ENCODE assay signal across 8 mouse cellular contexts in genomic region chr1:46852600-46853272, GRCm38 (mm10). TPM values are rescaled to one million over a fixed set of nuclear protein-coding genes. Genes with fewer than 3 reads are reported as not detected.
A peak's percentile ranks its signal among the peaks of the same experiment; 100 is the strongest.
DNase-seq lines count a peak whose midpoint lies in the region; ATAC-seq and TF ChIP-seq lines count a peak whose summit lies in the region.

No protein-coding gene starts in this region.

- peak overlapping the region; percentile 100 for H3K9ac ChIP-seq in embryonic facial prominence, embryonic 14.5 days (ENCODE audit: low read depth, low read length)
- peak overlapping the region; percentile 99 for H3K9ac ChIP-seq in heart, embryonic 11.5 days (ENCODE audit: low read depth, low read length)
- H3K9ac ChIP-seq in kidney, embryonic 15.5 days: peak overlapping the region; percentile 99
- peak overlapping the region; percentile 95 for H3K9ac ChIP-seq in liver, adult 2 months (ENCODE audit: low read depth, low read length)
- H3K9ac ChIP-seq in midbrain, postnatal 0 days (replicated peaks; ENCODE audit: low read length, poor library complexity, severe bottlenecking): peak overlapping the region; percentile 99

- H3K27ac ChIP-seq in embryonic facial prominence, embryonic 14.5 days (replicated peaks; ENCODE audit: low read depth, low read length): peak overlapping the region; percentile 100
- peak overlapping the region; percentile 99 for H3K27ac ChIP-seq in heart, embryonic 11.5 days (ENCODE audit: low read depth, low read length)
- H3K27ac ChIP-seq in kidney, embryonic 15.5 days: peak overlapping the region; percentile 98
- H3K27ac ChIP-seq in liver, adult 2 months (replicated peaks; ENCODE audit: insufficient read depth, low read depth, low read length): peak overlapping the region; percentile 80
- peak overlapping the region; percentile 99 for H3K27ac ChIP-seq in midbrain, postnatal 0 days (ENCODE audit: low read depth, low read length)

- H3K36me3 ChIP-seq in embryonic facial prominence, embryonic 14.5 days (ENCODE audit: control insufficient read depth, insufficient read depth, low read length): no peaks in the 10 kb centered on the region
- H3K36me3 ChIP-seq in heart, embryonic 11.5 days (ENCODE audit: control insufficient read depth, insufficient read depth, low read length): no peaks in the 10 kb centered on the region
- H3K36me3 ChIP-seq in kidney, embryonic 15.5 days: no peaks in the 10 kb centered on the region
- H3K36me3 ChIP-seq in liver, adult 2 months (ENCODE audit: control insufficient read depth, insufficient read depth, low read length): no peaks in the 10 kb centered on the region
- no peaks in the 10 kb centered on the region for H3K36me3 ChIP-seq in midbrain, postnatal 0 days (ENCODE audit: insufficient read depth, low read length)

- 0 out of 2 replicates have a peak, but pooled peaks have one; percentile 2 for TF ChIP-seq POLR2A in liver, adult 2 months (IDR thresholded peaks at IDR 0.05; ENCODE audit: extremely low read depth, insufficient read depth, low read length)

- H3K27me3 ChIP-seq in embryonic facial prominence, embryonic 14.5 days (replicated peaks; ENCODE audit: control insufficient read depth, insufficient read depth, low read length): no peaks in the 10 kb centered on the region
- H3K27me3 ChIP-seq in heart, embryonic 11.5 days (ENCODE audit: control insufficient read depth, insufficient read depth, low read length): no peaks in the 10 kb centered on the region
- no peaks in the 10 kb centered on the region for H3K27me3 ChIP-seq in kidney, embryonic 15.5 days
- no peaks in the 10 kb centered on the region for H3K27me3 ChIP-seq in liver, adult 2 months (ENCODE audit: control insufficient read depth, insufficient read depth, low read length)
- H3K27me3 ChIP-seq in midbrain, postnatal 0 days (ENCODE audit: insufficient read depth, low read length): no peaks in the 10 kb centered on the region

- peak overlapping the region; percentile 97 for H3K4me3 ChIP-seq in embryonic facial prominence, embryonic 14.5 days (ENCODE audit: low read depth, low read length)
- peak overlapping the region; percentile 85 for H3K4me3 ChIP-seq in heart, embryonic 11.5 days (ENCODE audit: low read depth, low read length)
- H3K4me3 ChIP-seq in kidney, embryonic 15.5 days (replicated peaks): peak overlapping the region; percentile 81
- peak overlapping the region; percentile 71 for H3K4me3 ChIP-seq in liver, adult 2 months (ENCODE audit: insufficient read depth, low read depth, low read length)
- H3K4me3 ChIP-seq in midbrain, postnatal 0 days (ENCODE audit: low read depth, low read length): peak overlapping the region; percentile 97

- H3K4me2 ChIP-seq in embryonic facial prominence, embryonic 14.5 days (ENCODE audit: low read depth, low read length): peak overlapping the region; percentile 64
- H3K4me2 ChIP-seq in heart, embryonic 11.5 days: peak overlapping the region; percentile 77
- peak overlapping the region; percentile 67 for H3K4me2 ChIP-seq in kidney, embryonic 15.5 days
- peak overlapping the region; percentile 73 for H3K4me2 ChIP-seq in midbrain, postnatal 0 days (ENCODE audit: low read depth, low read length, poor library complexity, severe bottlenecking)

- peaks cover 23% of the 10 kb centered on the region for H3K4me1 ChIP-seq in embryonic facial prominence, embryonic 14.5 days (ENCODE audit: control insufficient read depth, insufficient read depth, low read length)
- no peaks in the 10 kb centered on the region for H3K4me1 ChIP-seq in heart, embryonic 11.5 days (ENCODE audit: control insufficient read depth, insufficient read depth, low read length)
- peaks cover 22% of the 10 kb centered on the region; the same call in 1 of the 2 replicates for H3K4me1 ChIP-seq in kidney, embryonic 15.5 days
- no peaks in the 10 kb centered on the region for H3K4me1 ChIP-seq in liver, adult 2 months (ENCODE audit: control insufficient read depth, insufficient read depth, low read length)
- no peaks in the 10 kb centered on the region for H3K4me1 ChIP-seq in midbrain, postnatal 0 days (ENCODE audit: insufficient read depth, low read length)

- under 1% methylated on average over 29 of the region's 75 CpGs for WGBS in embryonic facial prominence, embryonic 14.5 days
- under 1% methylated on average over 61 of the region's 75 CpGs for WGBS in heart, embryonic 11.5 days (ENCODE audit: insufficient replicate concordance)
- WGBS in kidney, embryonic 15.5 days: under 1% methylated on average over 43 of the region's 75 CpGs
- under 1% methylated on average over 66 of the region's 75 CpGs for WGBS in liver, adult 2 months
- whole genome bisulfite sequencing in midbrain, postnatal 0 days: under 1% methylated on average over 65 of the region's 75 CpGs

- peak; percentile 26 for ATAC-seq in embryonic facial prominence, embryonic 14.5 days (ENCODE audit: low read depth)
- peak; percentile 50 for ATAC-seq in heart, embryonic 11.5 days (replicated peaks; ENCODE audit: insufficient number of reproducible peaks, low FRiP score, low TSS enrichment)
- peak; percentile 57 for ATAC-seq in kidney, embryonic 15.5 days (replicated peaks; ENCODE audit: low FRiP score)
- ATAC-seq in midbrain, postnatal 0 days (ENCODE audit: low FRiP score): peak; percentile 42

- peak; percentile 29 for DNase-seq in urinary bladder, postnatal 10 days (ENCODE audit: low spot score)
- DNase-seq in urinary bladder, adult 2 months (ENCODE audit: low spot score): no peak
- DNase-seq in embryonic facial prominence, embryonic 14.5 days (ENCODE audit: low spot score): peak; percentile 93
- DNase-seq in liver, adult 2 months (ENCODE audit: extremely low read depth, low read depth, low spot score): peak; percentile 49
- DNase-seq in midbrain, postnatal 0 days (ENCODE audit: low spot score): peak; percentile 81
- DNase-seq in spleen, postnatal 14 days (ENCODE audit: low spot score in 2 of 2): peak; percentile 12 to 35

- no peaks in the 10 kb centered on the region for H3K9me3 ChIP-seq in embryonic facial prominence, embryonic 14.5 days (ENCODE audit: control insufficient read depth, low read length)
- H3K9me3 ChIP-seq in heart, embryonic 11.5 days (replicated peaks; ENCODE audit: control insufficient read depth, low read length): no peaks in the 10 kb centered on the region
- no peaks in the 10 kb centered on the region for H3K9me3 ChIP-seq in kidney, embryonic 15.5 days (replicated peaks)
- no peaks in the 10 kb centered on the region for H3K9me3 ChIP-seq in midbrain, postnatal 0 days (ENCODE audit: low read length)

- no peaks in the 10 kb centered on the region for H3K79me2 ChIP-seq in liver, adult 2 months (ENCODE audit: control insufficient read depth, insufficient read depth, low read length)

- TF ChIP-seq CTCF in liver, adult 2 months (IDR thresholded peaks at IDR 0.05; ENCODE audit: low read depth, low read length): no peak
- TF ChIP-seq CTCF in midbrain, postnatal 0 days (IDR thresholded peaks at IDR 0.05): no peak

RNA-seq across cellular contexts. Expression of gene Slc39a10, which starts 39.9 kb away (rescaled TPM):
- polyA plus RNA-seq in urinary bladder, adult 2 months (2012; rRNA removed): 16.0 and 17.1 TPM in 2 replicates
- polyA plus RNA-seq in embryonic facial prominence, embryonic 14.5 days (2014; fragmentation: Nextera tagmentation; extraction: Ambion mirVana): 49.9 and 54.6 TPM in 2 replicates
- 48.0 and 50.5 TPM in 2 replicates for polyA plus RNA-seq in heart, embryonic 11.5 days (2014; fragmentation: Nextera tagmentation; extraction: Ambion mirVana)
- polyA plus RNA-seq in kidney, embryonic 15.5 days (2015; fragmentation: Nextera tagmentation; extraction: Ambion mirVana): 41.9 and 45.1 TPM in 2 replicates
- 2.5 and 3.0 TPM in 2 replicates for total RNA-seq in liver, adult 2 months (2014; rRNA removed)
- 0.46 and 0.72 TPM in 2 replicates for polyA plus RNA-seq in liver, adult 2 months (2012; rRNA removed)
- 85.3 and 88.2 TPM in 2 replicates for total RNA-seq in midbrain, postnatal 0 days (2014; rRNA removed)
- 44.6 and 52.9 TPM in 2 replicates for polyA plus RNA-seq in midbrain, postnatal 0 days (2015; fragmentation: Nextera tagmentation; extraction: Ambion mirVana)
